ENCODE assay signal across 18 mouse cellular contexts in the genomic region with DNA sequence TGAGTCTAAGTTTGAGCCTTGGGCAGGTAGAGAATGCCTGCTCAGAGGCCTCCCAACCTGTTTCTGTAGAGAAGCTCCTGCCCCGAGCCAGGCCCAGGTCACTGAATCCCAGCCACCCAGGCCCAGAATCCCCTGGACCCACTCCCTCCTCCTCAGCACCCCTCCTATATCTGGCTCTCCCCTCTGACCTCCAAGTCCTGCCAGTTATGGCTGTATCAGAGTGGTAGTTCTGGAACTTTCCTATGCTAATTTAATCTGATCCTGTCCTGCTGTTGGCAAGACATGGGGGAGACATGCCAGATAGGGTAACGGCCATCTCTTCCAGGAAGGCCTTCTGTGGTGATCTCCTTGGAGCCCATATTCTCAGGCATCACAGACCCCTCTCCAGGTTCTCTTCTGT. TPM values are rescaled to one million over a fixed set of nuclear protein-coding genes. Genes with fewer than 3 reads are reported as not detected.
"Had no signal": no experiment of that assay in that cellular context is flagged by ENCODE, and none has a peak within 500 bp of the region (broad histone marks: within the 10 kb centered on the region; RNA-seq: fewer than 3 reads in every experiment).

No protein-coding gene starts in this region.

- DNase-seq: kidney, postnatal 10 days; kidney, postnatal 36 days; layer of hippocampus, postnatal 36 days; lung, adult 18-20 months; lung, postnatal 10 days; lung, postnatal 36 days; retina, postnatal 1 day; right cerebral cortex, postnatal 25 days; spleen, adult 18-20 months; thymus, adult 2 months; thymus, postnatal 14 days; thymus, postnatal 4 days had no signal

RNA-seq across cellular contexts. Expression of gene Ifi27l2b, which starts 25.8 kb away (rescaled TPM):
- total RNA-seq: layer of hippocampus, adult 8-10 months; layer of hippocampus, postnatal 10 days; layer of hippocampus, postnatal 36 days; left cerebral cortex, adult 2 months; left cerebral cortex, postnatal 10 days; left cerebral cortex, postnatal 36 days; neutrophil, adult 5-6 weeks had no signal
